Mouse (Mus musculus) heart, embryonic 10.5 days (tissue): ENCODE measurements around the gene Ptpn6. TPM values are rescaled to one million over a fixed set of nuclear protein-coding genes. Genes with fewer than 3 reads are reported as not detected.

Experiments used
- DNase-seq: peaks from one replicate; pipeline ENCODE4 v3.0.0-alpha.2; 2017; ENCODE audit warnings: low spot score
- H3K27ac ChIP-seq: fragments of 300-500 bp; sonication (generic); 2 replicates; pipeline ENCODE4 v1.5.1; 2016; ENCODE audit warnings: mild to moderate bottlenecking
- H3K27me3 ChIP-seq: fragments of 300-500 bp; sonication (generic); 2 replicates; pipeline ENCODE4 v1.6.1; 2016; ENCODE audit warnings: mild to moderate bottlenecking; ENCODE audit not compliant: poor library complexity, insufficient read depth, severe bottlenecking
- H3K36me3 ChIP-seq: fragments of 300-500 bp; sonication (generic); 2 replicates; pipeline ENCODE4 v1.6.1; 2016; ENCODE audit warnings: mild to moderate bottlenecking, moderate library complexity
- H3K4me1 ChIP-seq: fragments of 300-500 bp; sonication (generic); 2 replicates; pipeline ENCODE4 v1.6.1; 2016; ENCODE audit warnings: mild to moderate bottlenecking
- H3K4me3 ChIP-seq: fragments of 300-500 bp; sonication (generic); 2 replicates; pipeline ENCODE4 v1.5.1; 2016; ENCODE audit warnings: mild to moderate bottlenecking, moderate library complexity
- H3K9me3 ChIP-seq: fragments of 300-500 bp; sonication (generic); 2 replicates; pipeline ENCODE4 v1.6.1; 2016; ENCODE audit warnings: mild to moderate bottlenecking, moderate library complexity
- WGBS: fragments of 180-500 bp; shearing (Covaris S2); methylation state at CpG from one replicate; pipeline ENCODE4 v1.1.7; 2016; 5-methylcytosine and 5-hydroxymethylcytosine counted together
- polyA plus RNA-seq: library from polyadenylated mRNA; unstranded; fragments of >200 nt; fragmentation: Nextera tagmentation; extraction: Ambion mirVana; gene quantifications from 2 replicates; pipeline ENCODE4 v1.2.1, GENCODE M21; 2016

Ptpn6 gene
- polyA plus RNA-seq, 1 experiment from 2014 or later = 8.6 TPM

- H3K9me3 ChIP-seq = no peaks in the 10 kb centered on the region
- WGBS = 29% methylated on average over 4 of the region's 4 CpGs
- DNase-seq = no peak
- no peaks in the 10 kb centered on the region for H3K36me3 ChIP-seq
- H3K4me3 ChIP-seq = no peak overlapping the region
- no peak overlapping the region for H3K27ac ChIP-seq
- peaks cover 67% of the 10 kb centered on the region for H3K27me3 ChIP-seq
- H3K4me1 ChIP-seq = peaks cover 33% of the 10 kb centered on the region
Measured at GRCm38 (mm10) chr6:124767536-124767919, 29.0 kb upstream of the Ptpn6 start.

GRCm38 (mm10) chr6:124765951-124766350 lies 27.4 kb upstream of the Ptpn6 start:
- no peaks in the 10 kb centered on the region for H3K9me3 ChIP-seq
- H3K36me3 ChIP-seq = no peaks in the 10 kb centered on the region
- H3K4me3 ChIP-seq = no peak overlapping the region
- H3K4me1 ChIP-seq = peaks cover 33% of the 10 kb centered on the region
- peaks cover 70% of the 10 kb centered on the region for H3K27me3 ChIP-seq
- 76% methylated on average over 7 of the region's 7 CpGs for WGBS
- no peak overlapping the region for H3K27ac ChIP-seq
- DNase-seq = no peak

DNA sequence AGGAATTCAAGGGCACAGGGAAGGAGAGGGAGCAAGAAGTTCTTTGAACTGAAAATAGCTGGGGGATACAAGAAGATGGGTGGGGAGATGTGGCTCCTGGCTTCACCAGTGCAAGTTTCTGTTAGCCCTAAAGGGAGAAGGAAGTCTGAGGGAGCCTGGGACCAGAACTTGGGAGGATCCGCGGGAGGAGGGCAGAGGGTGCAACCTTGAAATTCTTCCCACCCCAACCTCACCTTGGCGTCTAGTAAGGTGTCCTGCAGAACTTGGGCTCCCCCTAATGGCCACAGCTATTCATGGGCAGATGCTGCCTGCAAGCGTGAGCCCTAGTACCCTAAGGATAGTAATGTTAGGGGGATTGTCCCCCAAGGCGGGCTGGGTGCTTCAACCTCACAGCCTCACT lies 20.7 kb upstream of the Ptpn6 start:
- DNase-seq = peak; percentile 92
- Histone ChIP-seq H3K4me1 (peaks cover 46% of the 10 kb centered on the region), H3K27me3 (peaks cover 25% of the 10 kb centered on the region), H3K36me3 (no peaks in the 10 kb centered on the region), H3K4me3 (peak overlapping the region; percentile 28), H3K27ac (peak overlapping the region; percentile 98), H3K9me3 (no peaks in the 10 kb centered on the region)
- under 1% methylated on average over 5 of the region's 5 CpGs for WGBS

GRCm38 (mm10) chr6:124758849-124759232 lies 20.3 kb upstream of the Ptpn6 start:
- Histone ChIP-seq H3K4me3 (peak overlapping the region; percentile 28), H3K36me3 (no peaks in the 10 kb centered on the region), H3K9me3 (no peaks in the 10 kb centered on the region), H3K4me1 (peaks cover 49% of the 10 kb centered on the region), H3K27ac (peak overlapping the region; percentile 98), H3K27me3 (peaks cover 25% of the 10 kb centered on the region)
- DNase-seq = no peak
- WGBS = 50% methylated on average over 2 of the region's 2 CpGs

- DNase-seq = no peak
- 44% methylated on average over 5 of the region's 5 CpGs for WGBS
- Histone ChIP-seq H3K36me3 (no peaks in the 10 kb centered on the region), H3K27me3 (peaks cover 19% of the 10 kb centered on the region), H3K27ac (peak overlapping the region; percentile 98), H3K4me3 (peak overlapping the region; percentile 92), H3K4me1 (peaks cover 50% of the 10 kb centered on the region), H3K9me3 (no peaks in the 10 kb centered on the region)
Measured at GRCm38 (mm10) chr6:124757909-124758848, 19.7 kb upstream of the Ptpn6 start.

DNA sequence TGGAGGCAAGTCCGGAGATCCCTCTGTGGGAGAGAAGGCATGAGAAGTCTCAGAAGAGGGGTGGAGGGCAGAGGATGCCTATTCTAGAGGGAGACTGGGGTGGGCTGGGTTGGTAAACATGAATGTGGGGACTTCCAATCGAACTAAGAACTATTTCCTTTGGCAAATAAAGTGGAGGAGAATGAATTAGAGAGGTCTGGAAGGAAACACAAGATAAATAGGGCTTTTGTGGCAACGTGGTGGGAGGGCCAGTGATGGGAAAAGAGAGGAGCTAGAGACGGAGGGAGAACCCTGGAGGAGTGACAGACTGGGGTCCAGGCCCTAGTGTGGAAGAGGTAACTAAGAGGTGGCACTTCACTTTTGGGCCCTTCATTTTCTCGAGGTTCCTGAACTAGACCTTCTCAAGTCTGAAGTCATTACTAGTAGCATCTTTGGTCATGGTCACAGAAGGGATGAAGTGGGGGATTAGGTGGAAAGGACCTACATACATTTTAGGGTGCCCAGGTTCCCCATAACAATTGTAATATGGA lies 18.9 kb upstream of the Ptpn6 start:
- Histone ChIP-seq H3K27me3 (peaks cover 11% of the 10 kb centered on the region; the same call in 1 of the 2 replicates), H3K9me3 (no peaks in the 10 kb centered on the region), H3K36me3 (no peaks in the 10 kb centered on the region), H3K4me1 (peaks cover 50% of the 10 kb centered on the region), H3K4me3 (peak overlapping the region; percentile 92), H3K27ac (peak overlapping the region; percentile 98)
- no peak for DNase-seq
- WGBS = 10% methylated on average over 5 of the region's 5 CpGs

DNA sequence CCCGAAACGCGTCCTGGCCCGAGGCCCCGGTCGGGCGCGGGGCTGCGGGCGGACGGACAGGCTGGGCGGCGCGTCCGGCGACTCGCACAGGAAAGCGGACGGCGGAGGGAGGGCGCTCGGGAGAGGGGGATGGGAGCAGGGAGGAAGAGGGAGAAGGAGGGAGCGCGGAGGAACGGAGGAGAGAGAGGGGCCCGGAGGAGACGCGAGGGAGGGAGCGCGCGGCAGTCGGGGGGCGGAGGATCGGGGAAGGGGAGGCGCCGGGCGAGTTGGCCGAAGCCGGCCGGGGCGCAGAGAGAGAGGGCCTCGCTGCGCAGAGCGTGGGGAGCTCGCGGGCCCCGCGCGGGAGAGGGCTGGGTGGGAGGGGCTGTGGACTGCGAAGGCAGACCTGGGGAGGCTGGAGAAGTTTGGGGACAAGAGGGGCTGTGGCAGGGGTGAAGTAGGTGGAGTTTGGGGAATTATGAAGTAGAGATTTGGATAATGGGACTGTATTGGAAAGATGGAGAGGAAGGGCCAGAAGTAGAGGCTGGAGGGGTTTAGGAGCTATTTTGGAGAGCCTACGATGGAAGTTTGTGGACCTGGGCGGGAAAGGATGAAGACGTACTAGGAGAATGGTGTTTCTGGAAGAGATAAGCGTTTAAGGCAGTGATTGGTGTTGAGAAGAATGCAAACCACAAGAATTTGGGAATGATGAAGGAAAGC lies 18.3 kb upstream of the Ptpn6 start:
- H3K4me3 ChIP-seq = peak overlapping the region; percentile 92
- peaks cover 50% of the 10 kb centered on the region for H3K4me1 ChIP-seq
- peaks cover 7% of the 10 kb centered on the region; the same call in 1 of the 2 replicates for H3K27me3 ChIP-seq
- no peaks in the 10 kb centered on the region for H3K36me3 ChIP-seq
- no peaks in the 10 kb centered on the region for H3K9me3 ChIP-seq
- DNase-seq = peak; percentile 91
- H3K27ac ChIP-seq = peak overlapping the region; percentile 98
- under 1% methylated on average over 51 of the region's 54 CpGs for WGBS

- H3K4me3 ChIP-seq = peak within 1 kb of the TSS; percentile 92
- peaks cover 50% of the 10 kb centered on the region for H3K4me1 ChIP-seq
- peak within 1 kb of the TSS; percentile 98 for H3K27ac ChIP-seq
- 0 out of 2 replicates have a peak, but pooled peaks cover 2% of the 10 kb centered on the region for H3K27me3 ChIP-seq
- 1% methylated on average over 93 of the region's 100 CpGs for WGBS
- H3K9me3 ChIP-seq = no peaks in the 10 kb centered on the region
- DNase-seq = peak; percentile 83
- H3K36me3 ChIP-seq = no peaks in the 10 kb centered on the region
Measured at GRCm38 (mm10) chr6:124755831-124756595, 17.5 kb upstream of the Ptpn6 start, which contains the start of the genes Gm45234 and Atn1. Gene Gm45234 (minus strand): TSS chr6:124756021. Gene Atn1 (minus strand): TSS chr6:124756524.

DNA sequence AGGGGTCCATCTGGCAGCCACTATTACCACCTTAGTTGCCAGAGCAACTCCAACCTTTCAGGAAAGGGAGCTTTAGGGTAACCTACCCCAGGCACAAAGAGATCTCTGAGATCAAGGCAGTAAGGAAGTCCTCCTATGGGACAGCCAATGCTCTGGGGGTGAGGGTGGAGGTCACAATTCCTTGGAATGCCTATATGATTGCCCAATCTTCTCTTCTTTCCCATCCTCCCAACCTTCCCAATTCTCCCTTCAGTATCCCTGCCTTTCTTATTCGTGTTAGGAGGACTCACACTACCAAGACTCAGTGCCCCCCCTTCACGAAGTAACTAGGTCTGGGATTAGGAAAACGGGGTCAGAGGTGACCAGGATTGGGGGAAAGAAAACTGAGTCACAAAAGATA lies 16.8 kb upstream of the Ptpn6 start:
- Histone ChIP-seq H3K4me3 (peak overlapping the region; percentile 92), H3K27ac (peak overlapping the region; percentile 98), H3K27me3 (no peaks in the 10 kb centered on the region), H3K36me3 (no peaks in the 10 kb centered on the region), H3K9me3 (no peaks in the 10 kb centered on the region), H3K4me1 (peaks cover 50% of the 10 kb centered on the region)
- 6% methylated on average over 3 of the region's 3 CpGs for WGBS
- no peak for DNase-seq

DNA sequence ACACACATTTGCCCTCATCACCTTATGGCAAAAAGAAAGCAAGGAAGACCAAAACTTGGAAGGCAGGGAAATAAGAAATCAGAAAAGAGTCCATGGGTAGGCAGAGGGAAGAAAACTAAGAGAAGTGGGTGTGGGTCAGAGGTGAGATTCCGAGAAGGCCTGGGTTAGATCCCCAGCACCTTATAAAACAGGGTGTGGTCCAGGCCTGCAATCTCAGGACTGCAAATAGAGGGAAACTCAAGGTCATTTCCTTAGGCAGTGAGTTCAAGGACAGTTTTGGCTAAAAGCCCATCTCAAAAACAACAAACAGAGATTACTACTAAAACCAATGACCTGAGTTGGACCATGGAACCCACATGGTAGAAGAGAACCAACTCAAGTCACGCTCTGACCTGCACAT lies 15.3 kb upstream of the Ptpn6 start:
- Histone ChIP-seq H3K4me3 (no peak overlapping the region), H3K9me3 (no peaks in the 10 kb centered on the region), H3K27ac (no peak overlapping the region), H3K36me3 (peaks cover 10% of the 10 kb centered on the region), H3K27me3 (no peaks in the 10 kb centered on the region), H3K4me1 (peaks cover 43% of the 10 kb centered on the region)
- WGBS = 85% methylated on average over 2 of the region's 2 CpGs
- no peak for DNase-seq

GRCm38 (mm10) chr6:124750405-124750804 lies 11.9 kb upstream of the Ptpn6 start:
- Histone ChIP-seq H3K4me1 (peaks cover 31% of the 10 kb centered on the region), H3K9me3 (no peaks in the 10 kb centered on the region), H3K27me3 (no peaks in the 10 kb centered on the region), H3K27ac (no peak overlapping the region), H3K4me3 (no peak overlapping the region), H3K36me3 (peaks cover 30% of the 10 kb centered on the region)
- no peak for DNase-seq
- WGBS = 83% methylated on average over 8 of the region's 8 CpGs
